Mouse (Mus musculus) gastrocnemius, adult 18-20 months (tissue): Measurements from ENCODE around the gene Olfr172. TPM values are rescaled to one million over a fixed set of nuclear protein-coding genes. Genes with fewer than 3 reads are reported as not detected.
A peak's percentile ranks its signal among the peaks of the same experiment; 100 is the strongest.

ENCODE experiments used
- DNase-seq: peaks from one replicate; pipeline ENCODE4 v3.0.0; 2021; ENCODE audit warnings: low spot score
- long read RNA-seq, 2 experiments: library from polyadenylated mRNA; stranded (forward); transcript quantifications; one replicate each; pipeline ENCODE4 v2.0.0; 2021
- microRNA-seq: library from miRNA; unstranded; fragments of <30 nt; microRNA quantifications from one replicate; pipeline ENCODE4 v1.2.0, GENCODE M21; 2021
- total RNA-seq, 2 experiments: library from RNA; stranded (reverse); gene quantifications; 2 replicates each; pipeline ENCODE4 v1.2.3; 2021

Gene Olfr172
- not detected for total RNA-seq
- long read RNA-seq, experiment 1 = 0 reads
- long read RNA-seq, experiment 2 = 0 reads

GRCm38 (mm10) chr16:58763076-58763475 lies at the start of gene Olfr172:
Gene Olfr172 (minus strand): TSS chr16:58763176.
- no peak for DNase-seq

DNA sequence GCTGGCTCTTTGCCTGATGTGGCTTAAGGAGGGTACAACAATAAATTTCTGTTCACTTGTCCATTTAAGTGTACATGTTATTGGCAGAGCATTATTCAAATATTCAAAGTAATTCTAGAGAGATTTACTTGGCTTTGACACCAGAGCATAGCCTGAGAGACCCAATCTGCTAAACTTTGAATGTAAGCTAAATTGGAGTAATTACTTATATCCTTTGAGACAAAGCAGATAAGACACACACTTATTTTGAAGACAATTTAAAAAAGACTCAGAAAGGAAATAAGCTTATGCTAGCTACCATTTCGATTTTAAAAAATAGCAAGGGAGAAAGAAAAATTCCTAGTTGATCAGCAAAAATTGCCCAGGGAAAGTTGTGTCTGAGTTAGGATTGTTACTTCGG lies 37.2 kb upstream of the Olfr172 start, which contains the start of gene Olfr173:
Gene Olfr173, minus strand, starts transcription at position 101 of the 400 bp plus-strand sequence.
- DNase-seq = no peak

GRCm38 (mm10) chr16:58756191-58756590 lies 6.8 kb downstream of the Olfr172 start:
- DNase-seq = no peak

GRCm38 (mm10) chr16:58751314-58751713 lies 11.7 kb downstream of the Olfr172 start:
- DNase-seq = no peak

DNA sequence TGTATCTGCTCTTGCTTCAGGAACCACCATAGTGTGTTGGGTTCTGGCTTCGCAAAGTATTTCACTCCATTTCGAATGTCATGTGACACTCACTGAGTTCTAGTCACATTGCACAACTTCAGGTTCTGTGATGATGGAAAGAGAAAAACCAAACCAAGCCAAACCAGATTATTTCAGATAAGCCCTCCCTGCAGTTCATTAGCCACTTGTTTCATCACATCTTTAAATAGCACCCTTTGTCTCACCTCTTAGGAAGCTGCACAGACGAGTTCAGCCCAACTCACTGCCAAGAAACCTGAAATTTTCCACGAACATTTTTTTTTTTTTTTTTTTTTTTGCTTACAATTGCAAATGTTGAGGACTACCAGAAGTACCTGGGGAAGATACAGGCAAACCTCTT lies 16.3 kb downstream of the Olfr172 start:
- DNase-seq = no peak

DNA sequence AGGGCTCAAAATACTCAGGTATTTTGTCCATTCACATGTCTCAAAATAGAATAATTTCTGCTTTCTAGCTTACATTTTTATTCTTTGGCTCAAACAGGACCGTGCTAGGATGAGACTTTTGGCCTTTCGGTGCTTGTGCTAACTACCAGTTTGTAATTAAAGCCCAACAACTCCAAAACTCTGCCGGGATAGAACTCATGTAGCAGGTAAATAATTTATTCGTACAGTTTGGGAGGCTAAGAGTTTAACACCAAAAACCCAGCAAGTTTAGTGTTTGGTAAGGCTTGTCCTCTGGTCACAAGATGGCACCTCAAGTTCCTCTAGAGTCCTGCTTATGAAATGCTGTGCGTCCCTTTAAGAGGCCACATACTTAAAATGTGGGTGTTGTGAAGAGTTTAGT lies 22.2 kb downstream of the Olfr172 start:
- DNase-seq = no peak

DNA sequence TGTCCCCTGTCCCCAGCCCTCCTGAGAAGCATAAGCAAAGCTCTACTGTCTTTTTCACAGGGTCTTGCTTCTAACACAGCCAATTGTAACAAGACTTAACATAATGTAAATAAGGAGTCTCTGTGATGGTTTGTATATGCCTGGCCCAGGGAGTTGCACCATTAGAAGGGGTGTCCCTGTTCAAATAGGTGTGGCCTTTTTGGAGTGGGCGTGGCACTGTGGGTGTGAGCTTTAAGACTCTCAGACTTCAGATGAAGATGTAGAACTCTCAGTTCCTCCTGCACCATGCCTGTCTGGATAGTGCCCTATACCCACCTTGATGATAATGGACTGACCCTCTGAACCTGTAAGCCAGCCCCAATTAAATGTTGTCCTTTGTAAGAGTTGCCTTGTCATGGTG lies 24.2 kb downstream of the Olfr172 start:
- DNase-seq = no peak

DNA sequence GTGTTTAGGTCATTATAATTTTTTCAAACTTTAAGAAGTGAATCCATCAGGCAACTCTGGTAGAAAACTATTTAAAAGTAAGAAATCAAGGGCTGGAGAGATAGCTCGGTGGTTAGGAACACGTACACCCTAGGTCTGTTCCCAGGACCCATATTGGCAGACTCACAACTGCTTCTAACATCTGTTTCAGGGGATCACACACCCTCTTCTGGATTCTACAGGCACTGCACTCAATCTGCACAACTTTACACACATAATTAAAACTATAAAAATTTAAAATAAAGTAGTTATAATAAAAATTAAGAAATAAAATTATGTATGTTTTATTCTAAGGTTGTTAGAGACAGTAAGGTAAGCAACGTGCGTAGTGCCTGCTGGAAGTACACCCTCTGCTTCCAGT lies 24.8 kb downstream of the Olfr172 start:
- DNase-seq = no peak

- DNase-seq = no peak
These were observed 34.8 kb downstream of the Olfr172 start for GRCm38 (mm10) chr16:58728176-58728671.

GRCm38 (mm10) chr16:58727477-58728131 lies 35.4 kb downstream of the Olfr172 start, which contains the start of gene Cldnd1:
Gene Cldnd1 (plus strand): TSS chr16:58727910.
- peak; percentile 96 for DNase-seq

GRCm38 (mm10) chr16:58726680-58727476 lies 36.1 kb downstream of the Olfr172 start:
- no peak for DNase-seq

- no peak for DNase-seq
These were observed 40.7 kb downstream of the Olfr172 start for GRCm38 (mm10) chr16:58722292-58722691.

GRCm38 (mm10) chr16:58718666-58719120 lies 44.3 kb downstream of the Olfr172 start, which contains the start of gene Gpr15:
Gene Gpr15 (minus strand): TSS chr16:58719070.
- no peak for DNase-seq

- no peak for DNase-seq
These were observed 48.0 kb downstream of the Olfr172 start for GRCm38 (mm10) chr16:58715018-58715417.

- DNase-seq = no peak
These were observed 49.8 kb downstream of the Olfr172 start for GRCm38 (mm10) chr16:58713128-58713527.

- no peak for DNase-seq
These were observed 50.8 kb downstream of the Olfr172 start for GRCm38 (mm10) chr16:58712221-58712620.

Small RNAs within 50 kb of the gene (microRNA-seq; reads per million reads assigned to microRNA genes)
- gene Gm27564 = not detected

Other genes starting within 250 kb of the Olfr172 start
- 100 to 1,000 TPM; 166 to 178 TPM for gene St3gal6, start 238.9 kb downstream of the Olfr172 start, total RNA-seq
- gene Gm813, start 146.2 kb downstream of the Olfr172 start, total RNA-seq = not detected
- gene E330017A01Rik, start 124.4 kb downstream of the Olfr172 start, total RNA-seq = not detected
- 10 to 100 TPM; 20.2 to 20.7 TPM for gene Cpox, start 92.9 kb downstream of the Olfr172 start, total RNA-seq
- not detected for gene Gpr15, start 44.1 kb downstream of the Olfr172 start, total RNA-seq
- 10 to 100 TPM; 56.8 to 66.4 TPM for gene Cldnd1, start 35.3 kb downstream of the Olfr172 start, total RNA-seq
- gene Olfr173, start 37.1 kb upstream of the Olfr172 start, total RNA-seq = not detected
- not detected for gene Olfr175-ps1, start 63.6 kb upstream of the Olfr172 start, total RNA-seq
- not detected for gene Olfr177, start 111.6 kb upstream of the Olfr172 start, total RNA-seq
- gene Olfr178, start 128.9 kb upstream of the Olfr172 start, total RNA-seq = not detected
- gene Olfr181, start 165.6 kb upstream of the Olfr172 start, total RNA-seq = not detected
- not detected for gene Olfr180, start 166.2 kb upstream of the Olfr172 start, total RNA-seq
- gene Olfr183, start 232.2 kb upstream of the Olfr172 start, total RNA-seq = not detected